ENCODE assay signal across 8 mouse cellular contexts in genomic region chr1:91209785-91210184, GRCm38 (mm10). TPM values are rescaled to one million over a fixed set of nuclear protein-coding genes. Genes with fewer than 3 reads are reported as not detected.
A peak's percentile ranks its signal among the peaks of the same experiment; 100 is the strongest.
DNase-seq lines count a peak whose midpoint lies in the region; ATAC-seq lines count a peak whose summit lies in the region.

No protein-coding gene starts in this region.

- H3K4me1 ChIP-seq in forebrain, embryonic 15.5 days = peaks cover 44% of the 10 kb centered on the region
- H3K4me1 ChIP-seq in forebrain, embryonic 12.5 days = no peaks in the 10 kb centered on the region
- H3K4me1 ChIP-seq in hindbrain, embryonic 16.5 days (ENCODE audit: control insufficient read depth, insufficient read depth, low read depth, low read length) = peaks cover 20% of the 10 kb centered on the region
- H3K4me1 ChIP-seq in midbrain, embryonic 16.5 days (ENCODE audit: control insufficient read depth, insufficient read depth, low read length) = peaks cover 4% of the 10 kb centered on the region; the same call in 1 of the 2 replicates

- DNase-seq in brain, adult 2 months (ENCODE audit: low read depth, low spot score) = peak; percentile 93
- DNase-seq in gastrocnemius, adult 18-20 months (ENCODE audit: low spot score) = peak; percentile 90
- no peak for DNase-seq in thymus, postnatal 10 days (ENCODE audit: low spot score in 2 of 2)
- no peak for DNase-seq in thymus, postnatal 25 days

- no peaks in the 10 kb centered on the region for H3K9me3 ChIP-seq in forebrain, embryonic 15.5 days
- H3K9me3 ChIP-seq in forebrain, embryonic 12.5 days = no peaks in the 10 kb centered on the region
- no peaks in the 10 kb centered on the region for H3K9me3 ChIP-seq in hindbrain, embryonic 16.5 days (ENCODE audit: control insufficient read depth, low read length)
- no peaks in the 10 kb centered on the region for H3K9me3 ChIP-seq in midbrain, embryonic 16.5 days (replicated peaks; ENCODE audit: control insufficient read depth, low read length, poor library complexity, severe bottlenecking)

- no peaks in the 10 kb centered on the region for H3K36me3 ChIP-seq in forebrain, embryonic 15.5 days
- H3K36me3 ChIP-seq in forebrain, embryonic 12.5 days (replicated peaks) = no peaks in the 10 kb centered on the region
- no peaks in the 10 kb centered on the region for H3K36me3 ChIP-seq in hindbrain, embryonic 16.5 days (ENCODE audit: control insufficient read depth, insufficient read depth, low read length)
- H3K36me3 ChIP-seq in midbrain, embryonic 16.5 days (ENCODE audit: control insufficient read depth, insufficient read depth, low read length) = no peaks in the 10 kb centered on the region

- peak overlapping the region; percentile 79 for H3K27ac ChIP-seq in forebrain, embryonic 15.5 days (replicated peaks)
- no peak overlapping the region for H3K27ac ChIP-seq in forebrain, embryonic 12.5 days
- H3K27ac ChIP-seq in hindbrain, embryonic 16.5 days (ENCODE audit: low read depth, low read length) = peak overlapping the region; percentile 85
- peak overlapping the region; percentile 83 for H3K27ac ChIP-seq in midbrain, embryonic 16.5 days (ENCODE audit: low read length)

- H3K27me3 ChIP-seq in forebrain, embryonic 15.5 days = no peaks in the 10 kb centered on the region
- no peaks in the 10 kb centered on the region for H3K27me3 ChIP-seq in forebrain, embryonic 12.5 days
- no peaks in the 10 kb centered on the region for H3K27me3 ChIP-seq in hindbrain, embryonic 16.5 days (replicated peaks; ENCODE audit: control insufficient read depth, insufficient read depth, low read length)
- H3K27me3 ChIP-seq in midbrain, embryonic 16.5 days (ENCODE audit: control insufficient read depth, insufficient read depth, low read depth, low read length) = no peaks in the 10 kb centered on the region

- H3K4me3 ChIP-seq in forebrain, embryonic 15.5 days = no peak overlapping the region
- no peak overlapping the region for H3K4me3 ChIP-seq in forebrain, embryonic 12.5 days (replicated peaks)
- H3K4me3 ChIP-seq in hindbrain, embryonic 16.5 days (ENCODE audit: low read length) = no peak overlapping the region
- no peak overlapping the region for H3K4me3 ChIP-seq in midbrain, embryonic 16.5 days (ENCODE audit: low read depth, low read length)

- H3K4me2 ChIP-seq in forebrain, embryonic 15.5 days (replicated peaks) = no peak overlapping the region
- no peak overlapping the region for H3K4me2 ChIP-seq in forebrain, embryonic 12.5 days
- H3K4me2 ChIP-seq in hindbrain, embryonic 16.5 days (ENCODE audit: low read length) = no peak overlapping the region
- H3K4me2 ChIP-seq in midbrain, embryonic 16.5 days (ENCODE audit: low read length) = no peak overlapping the region

- ATAC-seq in forebrain, embryonic 15.5 days (replicated peaks) = peak; percentile 69
- ATAC-seq in forebrain, embryonic 12.5 days (ENCODE audit: low FRiP score) = no peak
- peak; percentile 94 for ATAC-seq in hindbrain, embryonic 16.5 days
- peak; percentile 88 for ATAC-seq in midbrain, embryonic 16.5 days

- no peak overlapping the region for H3K9ac ChIP-seq in forebrain, embryonic 15.5 days (replicated peaks)
- no peak overlapping the region for H3K9ac ChIP-seq in forebrain, embryonic 12.5 days
- H3K9ac ChIP-seq in hindbrain, embryonic 16.5 days (ENCODE audit: low read depth, low read length) = no peak overlapping the region
- 0 out of 2 replicates have a peak overlapping the region, but pooled peaks have one; percentile 10 for H3K9ac ChIP-seq in midbrain, embryonic 16.5 days (ENCODE audit: low read depth, low read length)

- 33% methylated on average over 6 of the region's 6 CpGs for WGBS in forebrain, embryonic 15.5 days
- 79% methylated on average over 6 of the region's 6 CpGs for WGBS in forebrain, embryonic 12.5 days
- 54% methylated on average over 6 of the region's 6 CpGs for WGBS in hindbrain, embryonic 16.5 days
- 73% methylated on average over 6 of the region's 6 CpGs for WGBS in midbrain, embryonic 16.5 days

RNA-seq across cellular contexts. Expression of gene Ramp1, which starts 30.2 kb away (rescaled TPM):
- 3.2 and 3.3 TPM in 2 replicates for polyA plus RNA-seq in forebrain, embryonic 15.5 days (2015; fragmentation: Nextera tagmentation; extraction: Ambion mirVana)
- polyA plus RNA-seq in forebrain, embryonic 12.5 days (2016; fragmentation: Nextera tagmentation; extraction: Ambion mirVana) = 0.10 and 0.26 TPM in 2 replicates
- 10 to 100 TPM; 22.6 to 23.3 TPM for total RNA-seq in gastrocnemius, adult 18-20 months (2021)
- polyA plus RNA-seq in hindbrain, embryonic 16.5 days (2015; fragmentation: Nextera tagmentation; extraction: Ambion mirVana) = 20.8 and 28.5 TPM in 2 replicates
- polyA plus RNA-seq in midbrain, embryonic 16.5 days (2015; fragmentation: Nextera tagmentation; extraction: Ambion mirVana) = 6.7 and 14.0 TPM in 2 replicates

RNA-seq across cellular contexts. Expression of gene Ube2f, which starts 40.3 kb away (rescaled TPM):
- 68.7 and 70.3 TPM in 2 replicates for polyA plus RNA-seq in forebrain, embryonic 15.5 days (2015; fragmentation: Nextera tagmentation; extraction: Ambion mirVana)
- polyA plus RNA-seq in forebrain, embryonic 12.5 days (2016; fragmentation: Nextera tagmentation; extraction: Ambion mirVana) = 75.9 and 78.9 TPM in 2 replicates
- 10 to 100 TPM; 50.7 to 53.9 TPM for total RNA-seq in gastrocnemius, adult 18-20 months (2021)
- polyA plus RNA-seq in hindbrain, embryonic 16.5 days (2015; fragmentation: Nextera tagmentation; extraction: Ambion mirVana) = 59.2 and 60.1 TPM in 2 replicates
- polyA plus RNA-seq in midbrain, embryonic 16.5 days (2015; fragmentation: Nextera tagmentation; extraction: Ambion mirVana) = 57.0 and 59.6 TPM in 2 replicates

Comparison
In these comparisons a context has a peak if more than half of its experiments do, and no peak if none do; other contexts are left out.
1. DNase-seq: peak in brain, adult 2 months (single experiment) and gastrocnemius, adult 18-20 months (single experiment); none in thymus, postnatal 10 days (0 of 2) and thymus, postnatal 25 days (single experiment).